Mouse (Mus musculus) kidney, embryonic 15.5 days (tissue): ENCODE results near the gene 2610528A11Rik. TPM values are rescaled to one million over a fixed set of nuclear protein-coding genes. Genes with fewer than 3 reads are reported as not detected.
"Not testable (repeated sequence)": the region's sequence is repeated elsewhere in the genome, so short reads cannot be mapped to it uniquely, and the experiment has no call there.

Experiments used
- ATAC-seq: fragments of 200-750 bp; cut with Nextera tagmentation; replicated peaks from 2 replicates; pipeline ENCODE4 v1.8.0; 2017; ENCODE audit warnings: moderate TSS enrichment; ENCODE audit not compliant: low FRiP score
- H3K27ac ChIP-seq: fragments of 300-500 bp; sonication (generic); 2 replicates; pipeline ENCODE4 v1.5.1; 2015; ENCODE audit warnings: mild to moderate bottlenecking, inconsistent platforms
- H3K27me3 ChIP-seq: fragments of 300-500 bp; sonication (generic); 2 replicates; pipeline ENCODE4 v1.6.1; 2015; ENCODE audit warnings: inconsistent platforms
- H3K36me3 ChIP-seq: fragments of 300-500 bp; sonication (generic); 2 replicates; pipeline ENCODE4 v1.6.1; 2015; ENCODE audit warnings: inconsistent platforms
- H3K4me1 ChIP-seq: fragments of 300-500 bp; sonication (generic); 2 replicates; pipeline ENCODE4 v1.6.1; 2015; ENCODE audit warnings: inconsistent platforms
- H3K4me2 ChIP-seq: fragments of 300-500 bp; sonication (generic); 2 replicates; pipeline ENCODE4 v1.6.1; 2015; ENCODE audit warnings: moderate library complexity, mild to moderate bottlenecking, inconsistent platforms
- H3K4me3 ChIP-seq: fragments of 300-500 bp; sonication (generic); replicated peaks from 2 replicates; pipeline ENCODE4 v1.5.1; 2015; ENCODE audit warnings: mild to moderate bottlenecking, inconsistent platforms
- H3K9ac ChIP-seq: fragments of 300-500 bp; sonication (generic); 2 replicates; pipeline ENCODE4 v1.6.1; 2015; ENCODE audit warnings: mild to moderate bottlenecking, inconsistent platforms
- H3K9me3 ChIP-seq: fragments of 300-500 bp; sonication (generic); replicated peaks from 2 replicates; pipeline ENCODE4 v1.6.1; 2016; ENCODE audit warnings: inconsistent platforms
- WGBS: fragments of 180-500 bp; shearing (Covaris S2); methylation state at CpG from one replicate; pipeline ENCODE4 v1.1.7; 2015; ENCODE audit warnings: mixed read lengths; 5-methylcytosine and 5-hydroxymethylcytosine counted together
- polyA plus RNA-seq: library from polyadenylated mRNA; unstranded; fragments of >200 nt; fragmentation: Nextera tagmentation; extraction: Ambion mirVana; gene quantifications from 2 replicates; pipeline ENCODE4 v1.2.1, GENCODE M21; 2015

2610528A11Rik gene
- 0.71 and 3.1 TPM in 2 replicates for polyA plus RNA-seq

GRCm38 (mm10) chr14:37113922-37114321, at the start of gene 2610528A11Rik:
TSS of gene 2610528A11Rik (minus strand) at chr14:37114022.
- Histone ChIP-seq H3K9ac (no peak within 1 kb of the TSS), H3K4me1 (peaks cover 7% of the 10 kb centered on the region; the same call in 1 of the 2 replicates), H3K27ac (no peak within 1 kb of the TSS), H3K9me3 (no peaks in the 10 kb centered on the region), H3K27me3 (no peaks in the 10 kb centered on the region), H3K36me3 (peaks cover 6% of the 10 kb centered on the region; the same call in 1 of the 2 replicates), H3K4me3 (no peak within 1 kb of the TSS), H3K4me2 (no peak within 1 kb of the TSS)
- 72% methylated on average over 3 of the region's 3 CpGs for WGBS
- ATAC-seq, result no peak

DNA sequence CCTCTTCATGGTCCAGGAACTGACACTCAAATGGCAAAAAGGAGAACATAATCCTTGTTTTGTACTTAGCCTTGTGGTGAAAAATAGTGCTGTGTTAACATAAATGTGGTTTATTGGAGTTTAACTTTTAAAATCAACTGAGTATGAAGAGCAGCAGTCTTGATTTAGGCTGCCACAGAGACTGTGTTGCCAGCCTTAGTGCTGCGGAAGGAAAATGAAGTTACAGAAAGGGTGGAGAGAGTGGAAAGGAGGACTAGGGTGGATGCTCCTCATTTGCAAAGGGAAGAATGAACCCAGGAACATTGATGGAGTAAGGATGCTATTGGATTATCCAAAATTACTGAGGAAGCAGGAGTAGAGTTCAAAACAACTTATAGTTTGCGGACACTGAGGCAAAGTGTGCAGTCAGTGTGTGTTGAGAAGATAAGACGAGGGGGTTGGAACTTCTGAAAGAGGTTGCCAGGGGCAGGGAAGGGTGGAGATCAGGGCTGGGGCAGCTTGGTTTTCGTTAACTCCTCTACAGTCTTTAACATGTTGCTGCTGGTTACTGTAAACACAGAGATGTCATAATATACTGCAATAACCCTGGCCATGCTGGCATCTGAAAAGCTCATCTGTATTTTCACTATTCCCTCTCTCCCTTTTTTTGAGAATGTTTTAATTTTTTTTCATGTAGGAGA, 49.6 kb upstream of the 2610528A11Rik start:
- Histone ChIP-seq H3K27ac (no peak overlapping the region), H3K27me3 (no peaks in the 10 kb centered on the region), H3K4me1 (no peaks in the 10 kb centered on the region), H3K9me3 (0 out of 2 replicates have a peak, but pooled peaks cover 3% of the 10 kb centered on the region), H3K36me3 (no peaks in the 10 kb centered on the region), H3K9ac (no peak overlapping the region), H3K4me3 (no peak overlapping the region), H3K4me2 (no peak overlapping the region)
- 62% methylated on average over 4 of the region's 4 CpGs for WGBS
- ATAC-seq, result no peak; the same call in 1 of the 2 replicates

DNA sequence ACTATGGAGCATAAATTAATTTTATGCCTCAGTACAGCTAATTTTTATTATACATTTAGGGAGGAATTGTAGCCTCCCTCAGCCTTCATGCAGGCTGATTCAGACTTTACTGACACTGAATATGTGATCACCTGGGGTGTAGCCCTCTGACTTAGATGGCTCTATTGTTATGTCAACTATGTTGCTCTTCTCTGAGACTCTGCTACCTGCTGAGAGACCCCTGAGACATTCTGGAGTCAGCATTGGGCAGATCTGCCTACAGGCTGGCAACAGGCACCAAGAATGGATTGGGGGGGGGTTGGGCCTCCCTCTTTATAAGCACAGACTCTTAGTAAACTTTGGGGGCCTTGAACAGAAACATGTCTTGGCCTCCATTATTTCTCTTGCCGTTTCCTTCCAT, 40.6 kb upstream of the 2610528A11Rik start:
- H3K27me3 ChIP-seq, result no peaks in the 10 kb centered on the region
- no peak overlapping the region for H3K9ac ChIP-seq
- no peaks in the 10 kb centered on the region for H3K36me3 ChIP-seq
- no peak overlapping the region for H3K4me2 ChIP-seq
- 89% methylated on average over 1 of the region's 1 CpGs for WGBS
- ATAC-seq, result no peak
- H3K4me3 ChIP-seq, result no peak overlapping the region
- no peaks in the 10 kb centered on the region for H3K4me1 ChIP-seq
- H3K27ac ChIP-seq, result no peak overlapping the region
- H3K9me3 ChIP-seq, result peaks cover 5% of the 10 kb centered on the region

- no peaks in the 10 kb centered on the region for H3K36me3 ChIP-seq
- WGBS, result 69% methylated on average over 8 of the region's 8 CpGs
- no peak overlapping the region for H3K27ac ChIP-seq
- H3K4me2 ChIP-seq, result no peak overlapping the region
- no peaks in the 10 kb centered on the region for H3K9me3 ChIP-seq
- H3K27me3 ChIP-seq, result no peaks in the 10 kb centered on the region
- H3K4me3 ChIP-seq, result no peak overlapping the region
- H3K9ac ChIP-seq, result no peak overlapping the region
- H3K4me1 ChIP-seq, result peaks cover 1% of the 10 kb centered on the region
- ATAC-seq, result no peak
These were observed 25.4 kb upstream of the 2610528A11Rik start for GRCm38 (mm10) chr14:37139051-37139710.

DNA sequence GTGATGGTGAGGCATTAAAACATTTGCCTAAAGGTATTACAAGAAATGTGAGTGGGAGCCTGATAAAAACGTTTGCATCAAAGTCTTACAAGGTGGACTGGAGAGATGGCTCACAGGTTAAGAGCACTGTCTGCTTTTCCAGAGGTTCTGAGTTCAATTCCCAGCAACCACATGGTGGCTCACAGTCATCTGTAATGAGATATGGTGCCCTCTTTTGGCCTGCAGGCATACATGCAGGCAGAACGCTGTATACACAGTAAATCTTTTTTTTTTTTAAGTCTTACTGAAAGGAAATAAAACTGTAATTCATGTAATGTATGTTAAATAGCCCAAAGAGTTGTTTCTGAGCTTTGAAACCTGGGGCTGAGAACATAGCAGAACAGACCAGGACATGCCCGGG, 23.8 kb upstream of the 2610528A11Rik start:
- H3K27ac ChIP-seq, H3K9me3 ChIP-seq, H3K9ac ChIP-seq, H3K27me3 ChIP-seq, ATAC-seq, H3K36me3 ChIP-seq, H3K4me2 ChIP-seq, H3K4me3 ChIP-seq, H3K4me1 ChIP-seq: not testable (repeated sequence)
- 80% methylated on average over 2 of the region's 3 CpGs for WGBS

DNA sequence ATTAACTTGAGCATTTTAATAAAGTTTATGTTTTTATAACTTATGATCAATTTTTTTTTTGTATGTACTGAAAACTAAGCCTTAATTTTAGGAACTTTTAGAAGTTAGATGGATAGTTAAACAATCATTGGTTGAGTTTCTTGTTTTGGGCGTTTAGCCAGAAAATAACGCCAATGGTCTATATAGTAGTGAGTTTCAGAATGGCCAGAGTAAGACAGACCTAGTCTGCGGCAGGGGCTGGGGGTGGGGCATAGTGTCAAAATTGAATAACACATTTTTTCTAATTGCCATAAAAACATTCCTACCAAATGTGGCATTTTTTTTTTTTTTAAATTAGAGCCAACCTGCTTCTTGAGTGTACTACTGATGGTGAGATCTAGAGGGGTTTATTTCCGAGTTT, 22.3 kb upstream of the 2610528A11Rik start:
- H3K36me3 ChIP-seq, result peaks cover 20% of the 10 kb centered on the region
- H3K9me3 ChIP-seq, result no peaks in the 10 kb centered on the region
- H3K4me3 ChIP-seq, result no peak overlapping the region
- 83% methylated on average over 4 of the region's 4 CpGs for WGBS
- peaks cover 8% of the 10 kb centered on the region for H3K4me1 ChIP-seq
- H3K9ac ChIP-seq, result no peak overlapping the region
- no peaks in the 10 kb centered on the region for H3K27me3 ChIP-seq
- ATAC-seq, result no peak
- H3K4me2 ChIP-seq, result no peak overlapping the region
- H3K27ac ChIP-seq, result no peak overlapping the region

DNA sequence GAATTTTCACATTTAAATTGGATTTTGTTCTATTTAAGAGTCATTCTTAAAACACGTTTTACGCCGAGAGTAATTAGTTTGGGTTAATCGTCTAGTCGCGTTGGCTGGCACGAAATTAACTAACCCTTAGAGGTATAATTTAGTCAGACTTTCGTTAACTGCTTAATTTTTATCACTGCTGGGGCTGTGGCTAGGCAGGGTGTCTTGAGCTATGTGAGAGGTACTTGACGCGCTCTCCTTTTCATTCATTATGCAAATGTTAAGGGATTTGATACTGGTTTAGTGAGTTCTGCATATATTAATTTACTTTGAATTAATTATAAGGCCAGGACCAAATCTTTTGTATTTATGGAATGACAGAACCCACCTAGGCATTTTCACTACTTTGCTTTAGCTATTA, 21.8 kb upstream of the 2610528A11Rik start:
- 0 out of 2 replicates have a peak, but pooled peaks have one; percentile 37 for ATAC-seq

DNA sequence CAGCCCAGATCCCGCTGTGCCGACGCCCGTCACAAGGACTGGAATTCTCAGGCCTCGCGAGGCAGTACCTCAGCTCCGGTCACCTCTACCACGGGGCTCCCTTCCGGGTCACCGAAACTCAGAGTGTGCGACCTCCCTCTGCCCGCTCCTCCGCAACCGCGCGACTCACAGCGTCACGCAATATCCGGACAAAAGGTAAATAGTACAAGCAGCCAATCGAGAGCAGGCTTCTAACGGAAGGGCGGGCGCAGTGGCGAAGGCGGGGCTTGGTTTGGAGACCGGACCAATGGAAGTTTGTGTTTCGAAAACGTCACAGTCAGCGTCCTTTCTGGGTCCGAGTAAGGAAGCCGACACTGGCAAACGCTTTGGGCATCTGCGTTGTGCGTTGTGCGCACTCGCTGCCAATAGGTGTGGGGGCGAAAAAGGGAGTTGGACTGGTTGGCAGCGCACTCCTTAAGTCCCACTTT, 21.3 kb upstream of the 2610528A11Rik start, which contains the start of gene Ghitm:
Gene Ghitm (minus strand): TSS at position 146 of the 467 bp plus-strand sequence.
- Histone ChIP-seq H3K36me3 (peaks cover 29% of the 10 kb centered on the region), H3K4me3 (peak within 1 kb of the TSS; percentile 96), H3K27ac (peak within 1 kb of the TSS; percentile 92), H3K27me3 (no peaks in the 10 kb centered on the region), H3K9me3 (no peaks in the 10 kb centered on the region), H3K4me1 (peaks cover 8% of the 10 kb centered on the region), H3K4me2 (peak within 1 kb of the TSS; percentile 61), H3K9ac (peak within 1 kb of the TSS; percentile 90)
- peak; percentile 99 for ATAC-seq
- WGBS, result under 1% methylated on average over 38 of the region's 38 CpGs

More for the DNA sequence above, 21.8 kb upstream of the 2610528A11Rik start:
- H3K4me2 ChIP-seq, result peak overlapping the region; percentile 61
- H3K4me1 ChIP-seq, result peaks cover 8% of the 10 kb centered on the region
- H3K9me3 ChIP-seq, result no peaks in the 10 kb centered on the region
- 0 out of 2 replicates have a peak overlapping the region, but pooled peaks have one; percentile 7 for H3K27ac ChIP-seq
- H3K36me3 ChIP-seq, result peaks cover 24% of the 10 kb centered on the region
- H3K27me3 ChIP-seq, result no peaks in the 10 kb centered on the region
- H3K9ac ChIP-seq, result peak overlapping the region; percentile 21; the same call in 1 of the 2 replicates
- H3K4me3 ChIP-seq, result peak overlapping the region; percentile 96
- 3% methylated on average over 10 of the region's 10 CpGs for WGBS

GRCm38 (mm10) chr14:37134304-37135126, 20.7 kb upstream of the 2610528A11Rik start:
- Histone ChIP-seq H3K27me3 (no peaks in the 10 kb centered on the region), H3K4me3 (peak overlapping the region; percentile 96), H3K27ac (peak overlapping the region; percentile 92), H3K9ac (peak overlapping the region; percentile 90), H3K9me3 (no peaks in the 10 kb centered on the region), H3K36me3 (peaks cover 34% of the 10 kb centered on the region), H3K4me2 (peak overlapping the region; percentile 56), H3K4me1 (peaks cover 8% of the 10 kb centered on the region)
- ATAC-seq, result peak; percentile 10; the same call in 1 of the 2 replicates
- 2% methylated on average over 40 of the region's 40 CpGs for WGBS

DNA sequence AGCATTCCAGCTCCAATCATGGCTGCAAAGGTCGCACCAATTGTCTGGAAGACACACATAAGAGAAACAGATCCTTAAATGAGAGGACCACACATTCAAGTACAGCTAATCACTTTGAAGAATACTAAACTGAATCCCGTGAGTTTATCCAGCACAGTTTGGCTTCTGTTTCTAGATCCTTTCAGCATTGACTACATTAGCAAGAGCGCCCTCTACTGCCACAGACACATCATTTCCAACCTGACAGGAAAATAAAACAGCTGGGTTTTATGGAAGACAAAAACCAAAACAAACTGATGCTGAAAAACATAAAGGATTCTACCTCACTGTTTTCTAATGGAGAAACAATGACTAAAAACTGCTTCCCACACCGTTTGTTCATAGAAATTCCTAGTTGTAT, 13.8 kb upstream of the 2610528A11Rik start:
- H3K4me3 ChIP-seq, result no peak overlapping the region
- ATAC-seq, result no peak
- H3K27me3 ChIP-seq, result no peaks in the 10 kb centered on the region
- no peaks in the 10 kb centered on the region for H3K4me1 ChIP-seq
- no peaks in the 10 kb centered on the region for H3K9me3 ChIP-seq
- H3K27ac ChIP-seq, result no peak overlapping the region
- 47% methylated on average over 4 of the region's 4 CpGs for WGBS
- H3K4me2 ChIP-seq, result no peak overlapping the region
- H3K9ac ChIP-seq, result no peak overlapping the region
- peaks cover 90% of the 10 kb centered on the region for H3K36me3 ChIP-seq

GRCm38 (mm10) chr14:37119233-37119632, 5.4 kb upstream of the 2610528A11Rik start:
- H3K4me2 ChIP-seq, result no peak overlapping the region
- no peak overlapping the region for H3K4me3 ChIP-seq
- H3K9me3 ChIP-seq, result no peaks in the 10 kb centered on the region
- no peaks in the 10 kb centered on the region for H3K27me3 ChIP-seq
- no peak for ATAC-seq
- H3K27ac ChIP-seq, result no peak overlapping the region
- no peak overlapping the region for H3K9ac ChIP-seq
- WGBS, result 96% methylated on average over 4 of the region's 4 CpGs
- H3K4me1 ChIP-seq, result no peaks in the 10 kb centered on the region
- peaks cover 50% of the 10 kb centered on the region for H3K36me3 ChIP-seq
